Mouse (Mus musculus) liver, embryonic 14.5 days (tissue): ENCODE measurements around the gene Klf1.

Experiments
- CTCF ChIP-seq: IDR thresholded peaks from 2 replicates; pipeline ENCODE4 v1.5.1; 2016; ENCODE audit warnings: antibody characterized with exemption, low read depth, control low read depth
- EP300 ChIP-seq: IDR thresholded peaks from 2 replicates; pipeline ENCODE4 v1.6.1; 2016; ENCODE audit warnings: antibody characterized with exemption, low read depth

GRCm38 (mm10) chr8:84909949-84910348, 8.2 kb downstream of the Klf1 start:
- TF ChIP-seq CTCF = no peak
- TF ChIP-seq EP300 = no peak
